Mouse (Mus musculus): Measurements from ENCODE around the gene Mypop. TPM values are rescaled to one million over a fixed set of nuclear protein-coding genes. Genes with fewer than 3 reads are reported as not detected.
A peak's percentile ranks its signal among the peaks of the same experiment; 100 is the strongest.

The Mypop gene
- polyA plus RNA-seq, 1 experiment = 6.0 TPM

- Histone ChIP-seq H3K27ac (replicated peaks; ENCODE audit: low read depth, low read length) (no peak overlapping the region), H3K4me3 (ENCODE audit: insufficient read depth, low read depth, low read length) (no peak overlapping the region), H3K4me1 (ENCODE audit: control insufficient read depth, insufficient read depth, insufficient read length, low read length) (peaks cover 4% of the 10 kb centered on the region)
Observed at GRCm38 (mm10) chr7:18967603-18968002, 23.4 kb upstream of the Mypop start.

- H3K4me1 ChIP-seq (ENCODE audit: control insufficient read depth, insufficient read depth, insufficient read length, low read length) = no peaks in the 10 kb centered on the region
- no peak overlapping the region for H3K27ac ChIP-seq (replicated peaks; ENCODE audit: low read depth, low read length)
- H3K4me3 ChIP-seq (ENCODE audit: insufficient read depth, low read depth, low read length) = no peak overlapping the region
Observed at GRCm38 (mm10) chr7:18970956-18971355, 20.1 kb upstream of the Mypop start.

- Histone ChIP-seq H3K4me1 (ENCODE audit: control insufficient read depth, insufficient read depth, insufficient read length, low read length) (no peaks in the 10 kb centered on the region), H3K4me3 (ENCODE audit: insufficient read depth, low read depth, low read length) (no peak overlapping the region), H3K27ac (replicated peaks; ENCODE audit: low read depth, low read length) (no peak overlapping the region)
Observed at GRCm38 (mm10) chr7:18978381-18978780, 12.7 kb upstream of the Mypop start.

GRCm38 (mm10) chr7:18986503-18986902 is 4.5 kb upstream of the Mypop start:
- Histone ChIP-seq H3K27ac (replicated peaks; ENCODE audit: low read depth, low read length) (no peak overlapping the region), H3K4me3 (ENCODE audit: insufficient read depth, low read depth, low read length) (no peak overlapping the region), H3K4me1 (ENCODE audit: control insufficient read depth, insufficient read depth, insufficient read length, low read length) (peaks cover 1% of the 10 kb centered on the region; the same call in 1 of the 2 replicates)

- Histone ChIP-seq H3K4me3 (ENCODE audit: insufficient read depth, low read depth, low read length) (no peak within 1 kb of the TSS), H3K27ac (replicated peaks; ENCODE audit: low read depth, low read length) (no peak within 1 kb of the TSS), H3K4me1 (ENCODE audit: control insufficient read depth, insufficient read depth, insufficient read length, low read length) (peaks cover 5% of the 10 kb centered on the region; the same call in 1 of the 2 replicates)
Observed at GRCm38 (mm10) chr7:18987100-18987499, 3.9 kb upstream of the Mypop start, which contains the start of gene Nanos2. Gene Nanos2 (plus strand): TSS chr7:18987400.

GRCm38 (mm10) chr7:18987747-18988146 is 3.3 kb upstream of the Mypop start:
- no peak overlapping the region for H3K27ac ChIP-seq (replicated peaks; ENCODE audit: low read depth, low read length)
- no peak overlapping the region for H3K4me3 ChIP-seq (ENCODE audit: insufficient read depth, low read depth, low read length)
- H3K4me1 ChIP-seq (ENCODE audit: control insufficient read depth, insufficient read depth, insufficient read length, low read length) = peaks cover 5% of the 10 kb centered on the region; the same call in 1 of the 2 replicates

- no peak overlapping the region for H3K27ac ChIP-seq (replicated peaks; ENCODE audit: low read depth, low read length)
- H3K4me1 ChIP-seq (ENCODE audit: control insufficient read depth, insufficient read depth, insufficient read length, low read length) = peaks cover 5% of the 10 kb centered on the region; the same call in 1 of the 2 replicates
- H3K4me3 ChIP-seq (ENCODE audit: insufficient read depth, low read depth, low read length) = no peak overlapping the region
Observed at GRCm38 (mm10) chr7:18988780-18989179, 2.3 kb upstream of the Mypop start.

GRCm38 (mm10) chr7:18989995-18990394 is 1.1 kb upstream of the Mypop start:
- Histone ChIP-seq H3K4me3 (ENCODE audit: insufficient read depth, low read depth, low read length) (no peak overlapping the region), H3K4me1 (ENCODE audit: control insufficient read depth, insufficient read depth, insufficient read length, low read length) (peaks cover 5% of the 10 kb centered on the region; the same call in 1 of the 2 replicates), H3K27ac (replicated peaks; ENCODE audit: low read depth, low read length) (no peak overlapping the region)

GRCm38 (mm10) chr7:18991660-18992293 is 732 bp downstream of the Mypop start:
- H3K4me3 ChIP-seq (ENCODE audit: insufficient read depth, low read depth, low read length) = peak overlapping the region; percentile 62
- H3K4me1 ChIP-seq (ENCODE audit: control insufficient read depth, insufficient read depth, insufficient read length, low read length) = peaks cover 5% of the 10 kb centered on the region; the same call in 1 of the 2 replicates
- no peak overlapping the region for H3K27ac ChIP-seq (replicated peaks; ENCODE audit: low read depth, low read length)

GRCm38 (mm10) chr7:18992294-18992675 is 1.2 kb downstream of the Mypop start:
- peak overlapping the region; percentile 62 for H3K4me3 ChIP-seq (ENCODE audit: insufficient read depth, low read depth, low read length)
- peaks cover 5% of the 10 kb centered on the region; the same call in 1 of the 2 replicates for H3K4me1 ChIP-seq (ENCODE audit: control insufficient read depth, insufficient read depth, insufficient read length, low read length)
- no peak overlapping the region for H3K27ac ChIP-seq (replicated peaks; ENCODE audit: low read depth, low read length)

- Histone ChIP-seq H3K27ac (replicated peaks; ENCODE audit: low read depth, low read length) (no peak overlapping the region), H3K4me1 (ENCODE audit: control insufficient read depth, insufficient read depth, insufficient read length, low read length) (peaks cover 5% of the 10 kb centered on the region; the same call in 1 of the 2 replicates), H3K4me3 (ENCODE audit: insufficient read depth, low read depth, low read length) (no peak overlapping the region)
Observed at GRCm38 (mm10) chr7:18993036-18993435, 2.0 kb downstream of the Mypop start.

GRCm38 (mm10) chr7:18998835-18999234 is 7.8 kb downstream of the Mypop start:
- Histone ChIP-seq H3K4me1 (ENCODE audit: control insufficient read depth, insufficient read depth, insufficient read length, low read length) (peaks cover 5% of the 10 kb centered on the region; the same call in 1 of the 2 replicates), H3K4me3 (ENCODE audit: insufficient read depth, low read depth, low read length) (no peak overlapping the region), H3K27ac (replicated peaks; ENCODE audit: low read depth, low read length) (no peak overlapping the region)

GRCm38 (mm10) chr7:19000421-19000820 is 9.4 kb downstream of the Mypop start:
- H3K27ac ChIP-seq (replicated peaks; ENCODE audit: low read depth, low read length) = no peak overlapping the region
- peaks cover 11% of the 10 kb centered on the region for H3K4me1 ChIP-seq (ENCODE audit: control insufficient read depth, insufficient read depth, insufficient read length, low read length)
- H3K4me3 ChIP-seq (ENCODE audit: insufficient read depth, low read depth, low read length) = peak overlapping the region; percentile 43

- Histone ChIP-seq H3K27ac (replicated peaks; ENCODE audit: low read depth, low read length) (peak overlapping the region; percentile 86), H3K4me3 (ENCODE audit: insufficient read depth, low read depth, low read length) (peak overlapping the region; percentile 59), H3K4me1 (ENCODE audit: control insufficient read depth, insufficient read depth, insufficient read length, low read length) (peaks cover 11% of the 10 kb centered on the region)
Observed at GRCm38 (mm10) chr7:19001066-19001806, 10.2 kb downstream of the Mypop start.

GRCm38 (mm10) chr7:19001807-19002085 is 10.7 kb downstream of the Mypop start:
- H3K4me3 ChIP-seq (ENCODE audit: insufficient read depth, low read depth, low read length) = peak overlapping the region; percentile 59; the same call in 1 of the 2 replicates
- peak overlapping the region; percentile 86; the same call in 1 of the 2 replicates for H3K27ac ChIP-seq (replicated peaks; ENCODE audit: low read depth, low read length)
- H3K4me1 ChIP-seq (ENCODE audit: control insufficient read depth, insufficient read depth, insufficient read length, low read length) = peaks cover 11% of the 10 kb centered on the region

- Histone ChIP-seq H3K27ac (replicated peaks; ENCODE audit: low read depth, low read length) (peak overlapping the region; percentile 86; the same call in 1 of the 2 replicates), H3K4me1 (ENCODE audit: control insufficient read depth, insufficient read depth, insufficient read length, low read length) (peaks cover 11% of the 10 kb centered on the region), H3K4me3 (ENCODE audit: insufficient read depth, low read depth, low read length) (peak overlapping the region; percentile 65)
Observed at GRCm38 (mm10) chr7:19002115-19002514, 11.1 kb downstream of the Mypop start.
